Mouse (Mus musculus) G1E (cell line): Measurements from ENCODE around the gene Mnd1.

Experiments
- CTCF ChIP-seq: IDR thresholded peaks from 2 replicates; pipeline ENCODE4 v1.5.1; 2012; ENCODE audit warnings: low read depth, low read length, inconsistent platforms, mixed read lengths
- GATA1 ChIP-seq: IDR thresholded peaks from 2 replicates; pipeline ENCODE4 v1.6.1; 2012; ENCODE audit warnings: borderline replicate concordance, low read length, inconsistent platforms, mixed read lengths
- POLR2AphosphoS5 ChIP-seq: IDR thresholded peaks from 2 replicates; pipeline ENCODE4 v1.6.1; 2012; ENCODE audit warnings: low read depth, low read length, inconsistent platforms; ENCODE audit not compliant: insufficient replicate concordance

DNA sequence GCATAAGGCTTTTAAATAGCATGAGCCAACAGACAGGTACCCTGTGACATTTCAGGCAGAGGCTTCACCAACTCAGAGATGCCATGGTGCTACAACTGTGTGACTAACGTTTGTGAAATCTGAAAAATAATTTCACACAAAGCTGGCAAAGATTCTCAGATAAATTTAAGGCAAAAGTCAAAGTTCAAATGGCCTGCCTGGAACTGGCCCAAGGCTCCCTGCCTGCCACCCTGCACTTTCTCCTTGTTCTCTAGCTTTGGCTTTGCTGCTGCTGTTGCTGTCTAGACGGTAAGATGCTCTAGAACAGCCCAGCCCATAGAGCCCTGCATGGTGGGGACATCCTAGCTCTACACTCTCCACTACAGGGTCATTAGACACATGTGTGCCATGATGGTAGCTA is 49.5 kb downstream of the Mnd1 start:
- no peak for TF ChIP-seq CTCF
- TF ChIP-seq POLR2AphosphoS5, result no peak
- no peak for TF ChIP-seq GATA1
